Mouse (Mus musculus) retina, adult 2 months (tissue): ENCODE measurements around the gene Tmem266.

ENCODE experiments used
- DNase-seq: peaks from one replicate; pipeline ENCODE4 v3.0.0-alpha.2; 2012; ENCODE audit warnings: low read depth, low spot score

Gene Tmem266

GRCm38 (mm10) chr9:55326515-55327233, at the start of gene Tmem266, which contains the start of gene Nrg4:
Gene Tmem266, plus strand, starts transcription at chr9:55326913.
Gene Nrg4, minus strand, starts transcription at chr9:55326844.
- DNase-seq, result peak; percentile 80

GRCm38 (mm10) chr9:55277562-55277961, 49.2 kb upstream of the Tmem266 start:
- peak; percentile 4 for DNase-seq

- no peak for DNase-seq
These were observed 47.4 kb upstream of the Tmem266 start for GRCm38 (mm10) chr9:55279114-55279825.

GRCm38 (mm10) chr9:55283516-55283915, 43.2 kb upstream of the Tmem266 start:
- no peak for DNase-seq

GRCm38 (mm10) chr9:55285197-55285596, 41.5 kb upstream of the Tmem266 start:
- no peak for DNase-seq

GRCm38 (mm10) chr9:55289475-55290198, 37.1 kb upstream of the Tmem266 start:
- no peak for DNase-seq

GRCm38 (mm10) chr9:55291966-55292365, 34.7 kb upstream of the Tmem266 start:
- no peak for DNase-seq

GRCm38 (mm10) chr9:55296221-55296620, 30.5 kb upstream of the Tmem266 start:
- no peak for DNase-seq

GRCm38 (mm10) chr9:55307066-55307465, 19.6 kb upstream of the Tmem266 start:
- DNase-seq, result no peak

GRCm38 (mm10) chr9:55307557-55307956, 19.2 kb upstream of the Tmem266 start:
- no peak for DNase-seq

GRCm38 (mm10) chr9:55308455-55308854, 18.3 kb upstream of the Tmem266 start:
- DNase-seq, result no peak

- peak; percentile 57 for DNase-seq
These were observed 15.2 kb upstream of the Tmem266 start for GRCm38 (mm10) chr9:55311560-55311959.

GRCm38 (mm10) chr9:55313619-55314261, 13.0 kb upstream of the Tmem266 start:
- DNase-seq, result no peak

GRCm38 (mm10) chr9:55322641-55323040, 4.1 kb upstream of the Tmem266 start:
- DNase-seq, result no peak

GRCm38 (mm10) chr9:55324085-55324484, 2.6 kb upstream of the Tmem266 start:
- DNase-seq, result no peak

GRCm38 (mm10) chr9:55324516-55324915, 2.2 kb upstream of the Tmem266 start:
- DNase-seq, result no peak

GRCm38 (mm10) chr9:55325061-55325460, 1.7 kb upstream of the Tmem266 start:
- no peak for DNase-seq

GRCm38 (mm10) chr9:55325564-55326514, 874 bp upstream of the Tmem266 start:
- no peak for DNase-seq

- DNase-seq, result no peak
These were observed 512 bp downstream of the Tmem266 start for GRCm38 (mm10) chr9:55327234-55327615.

- no peak for DNase-seq
These were observed 1.6 kb downstream of the Tmem266 start for GRCm38 (mm10) chr9:55328151-55328918.
